Mouse (Mus musculus): ENCODE data around the gene Arhgef5. TPM values are rescaled to one million over a fixed set of nuclear protein-coding genes. Genes with fewer than 3 reads are reported as not detected.

Arhgef5 gene
- total and polyA plus RNA-seq, 3 experiments, result 10.7 to 13.7 (median 12.8) TPM

- intact Hi-C loops (cut with DNase I), result no loop called here
- no peaks in the 10 kb centered on the region for H3K27me3 ChIP-seq (ENCODE audit: control insufficient read depth, insufficient read depth, low read length)
- H3K4me1 ChIP-seq (ENCODE audit: control insufficient read depth, insufficient read depth, low read length), result peaks cover 4% of the 10 kb centered on the region
- H3K4me3 ChIP-seq, result no peak overlapping the region
- no peak overlapping the region for H3K9ac ChIP-seq (ENCODE audit: low read depth, low read length)
- no peak overlapping the region for H3K27ac ChIP-seq
- TF ChIP-seq CTCF (IDR thresholded peaks at IDR 0.05), result no peak
- no peak for TF ChIP-seq EP300 (IDR thresholded peaks at IDR 0.05; ENCODE audit: insufficient read depth, low read depth, low read length)
- no peak for TF ChIP-seq POLR2A (IDR thresholded peaks at IDR 0.05; ENCODE audit: insufficient read depth, low read depth, low read length)
- no peaks in the 10 kb centered on the region for H3K79me2 ChIP-seq (replicated peaks; ENCODE audit: control insufficient read depth, insufficient read depth, low read length)
- no peaks in the 10 kb centered on the region; the same call in 1 of the 2 replicates for H3K36me3 ChIP-seq (ENCODE audit: control insufficient read depth, insufficient read depth, low read length)
- no peak for DNase-seq
- WGBS, result 61% methylated on average over 3 of the region's 3 CpGs
These were observed 26.7 kb downstream of the Arhgef5 start for GRCm38 (mm10) chr6:43292041-43292440.

DNA sequence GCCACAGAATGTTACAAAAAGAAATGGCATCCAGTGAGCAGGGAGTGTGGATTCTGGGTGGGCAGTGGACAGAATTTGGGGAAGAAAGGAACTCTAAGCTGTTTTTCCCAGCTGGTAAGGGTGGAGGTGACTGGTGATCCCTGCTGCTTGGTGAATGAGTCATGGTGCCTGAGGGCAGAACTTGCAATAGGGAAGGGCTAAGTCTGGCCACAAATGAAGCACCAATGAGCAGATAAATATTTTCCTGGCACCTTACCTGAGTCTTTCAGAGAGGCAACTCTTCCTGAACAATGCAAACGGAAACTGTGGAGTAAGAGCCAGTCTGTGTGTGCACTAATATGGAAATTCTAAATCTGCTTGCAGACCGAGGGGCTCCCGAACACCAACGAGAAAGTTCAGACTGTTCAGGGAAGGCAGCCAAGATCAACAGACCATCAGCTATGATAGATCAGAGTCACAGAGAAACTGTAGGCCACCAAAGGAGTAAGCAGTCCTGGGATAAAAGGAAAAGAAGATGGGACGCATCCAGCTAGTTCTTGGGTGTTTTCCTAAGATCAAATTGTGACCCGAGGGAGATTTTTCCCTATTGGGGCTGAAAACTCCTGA is 27.2 kb downstream of the Arhgef5 start:
- TF ChIP-seq EP300 (IDR thresholded peaks at IDR 0.05; ENCODE audit: insufficient read depth, low read depth, low read length) (no peak), POLR2A (IDR thresholded peaks at IDR 0.05; ENCODE audit: insufficient read depth, low read depth, low read length) (no peak), CTCF (IDR thresholded peaks at IDR 0.05) (no peak)
- intact Hi-C loops (cut with DNase I), result no loop called here
- Histone ChIP-seq H3K27ac (no peak overlapping the region), H3K4me3 (no peak overlapping the region), H3K27me3 (ENCODE audit: control insufficient read depth, insufficient read depth, low read length) (no peaks in the 10 kb centered on the region), H3K79me2 (replicated peaks; ENCODE audit: control insufficient read depth, insufficient read depth, low read length) (no peaks in the 10 kb centered on the region), H3K9ac (ENCODE audit: low read depth, low read length) (no peak overlapping the region), H3K36me3 (ENCODE audit: control insufficient read depth, insufficient read depth, low read length) (no peaks in the 10 kb centered on the region; the same call in 1 of the 2 replicates), H3K4me1 (ENCODE audit: control insufficient read depth, insufficient read depth, low read length) (peaks cover 4% of the 10 kb centered on the region)
- 37% methylated on average over 6 of the region's 6 CpGs for WGBS
- no peak for DNase-seq

- no peaks in the 10 kb centered on the region for H3K79me2 ChIP-seq (replicated peaks; ENCODE audit: control insufficient read depth, insufficient read depth, low read length)
- no peaks in the 10 kb centered on the region for H3K27me3 ChIP-seq (ENCODE audit: control insufficient read depth, insufficient read depth, low read length)
- no peak overlapping the region for H3K9ac ChIP-seq (ENCODE audit: low read depth, low read length)
- no peak for DNase-seq
- intact Hi-C loops (cut with DNase I), result no loop called here
- no peak overlapping the region for H3K27ac ChIP-seq
- WGBS, result 85% methylated on average over 7 of the region's 7 CpGs
- TF ChIP-seq EP300 (IDR thresholded peaks at IDR 0.05; ENCODE audit: insufficient read depth, low read depth, low read length) (no peak), CTCF (IDR thresholded peaks at IDR 0.05) (no peak), POLR2A (IDR thresholded peaks at IDR 0.05; ENCODE audit: insufficient read depth, low read depth, low read length) (no peak)
- H3K4me3 ChIP-seq, result no peak overlapping the region
- no peaks in the 10 kb centered on the region for H3K36me3 ChIP-seq (ENCODE audit: control insufficient read depth, insufficient read depth, low read length)
- peaks cover 4% of the 10 kb centered on the region for H3K4me1 ChIP-seq (ENCODE audit: control insufficient read depth, insufficient read depth, low read length)
These were observed 27.8 kb downstream of the Arhgef5 start for GRCm38 (mm10) chr6:43293175-43293574.

GRCm38 (mm10) chr6:43295908-43296307 is 30.5 kb downstream of the Arhgef5 start:
- Histone ChIP-seq H3K27ac (no peak overlapping the region), H3K27me3 (ENCODE audit: control insufficient read depth, insufficient read depth, low read length) (no peaks in the 10 kb centered on the region), H3K4me1 (ENCODE audit: control insufficient read depth, insufficient read depth, low read length) (peaks cover 4% of the 10 kb centered on the region), H3K79me2 (replicated peaks; ENCODE audit: control insufficient read depth, insufficient read depth, low read length) (no peaks in the 10 kb centered on the region), H3K9ac (ENCODE audit: low read depth, low read length) (no peak overlapping the region), H3K36me3 (ENCODE audit: control insufficient read depth, insufficient read depth, low read length) (no peaks in the 10 kb centered on the region), H3K4me3 (no peak overlapping the region)
- no peak for DNase-seq
- intact Hi-C loops (cut with DNase I), result loop anchor here (5.0 kb wide), 1 partner anchor 274 kb away; no protein-coding TSS in a partner anchor
- TF ChIP-seq EP300 (IDR thresholded peaks at IDR 0.05; ENCODE audit: insufficient read depth, low read depth, low read length) (no peak), POLR2A (IDR thresholded peaks at IDR 0.05; ENCODE audit: insufficient read depth, low read depth, low read length) (no peak), CTCF (IDR thresholded peaks at IDR 0.05) (no peak)
- WGBS, result 17% methylated on average over 5 of the region's 5 CpGs

GRCm38 (mm10) chr6:43296798-43297507 is 31.6 kb downstream of the Arhgef5 start:
- intact Hi-C loops (cut with DNase I), result loop anchor here (1.0 to 5.0 kb wide), 2 partner anchors 43 to 275 kb away; no protein-coding TSS in a partner anchor
- H3K27me3 ChIP-seq (ENCODE audit: control insufficient read depth, insufficient read depth, low read length), result no peaks in the 10 kb centered on the region
- no peak overlapping the region for H3K4me3 ChIP-seq
- 38% methylated on average over 7 of the region's 7 CpGs for WGBS
- peaks cover 4% of the 10 kb centered on the region for H3K4me1 ChIP-seq (ENCODE audit: control insufficient read depth, insufficient read depth, low read length)
- H3K9ac ChIP-seq (ENCODE audit: low read depth, low read length), result no peak overlapping the region
- no peaks in the 10 kb centered on the region for H3K79me2 ChIP-seq (replicated peaks; ENCODE audit: control insufficient read depth, insufficient read depth, low read length)
- TF ChIP-seq EP300 (IDR thresholded peaks at IDR 0.05; ENCODE audit: insufficient read depth, low read depth, low read length), result no peak
- no peak for TF ChIP-seq POLR2A (IDR thresholded peaks at IDR 0.05; ENCODE audit: insufficient read depth, low read depth, low read length)
- TF ChIP-seq CTCF (IDR thresholded peaks at IDR 0.05), result peak; percentile 89
- no peaks in the 10 kb centered on the region for H3K36me3 ChIP-seq (ENCODE audit: control insufficient read depth, insufficient read depth, low read length)
- H3K27ac ChIP-seq, result no peak overlapping the region
- no peak for DNase-seq

DNA sequence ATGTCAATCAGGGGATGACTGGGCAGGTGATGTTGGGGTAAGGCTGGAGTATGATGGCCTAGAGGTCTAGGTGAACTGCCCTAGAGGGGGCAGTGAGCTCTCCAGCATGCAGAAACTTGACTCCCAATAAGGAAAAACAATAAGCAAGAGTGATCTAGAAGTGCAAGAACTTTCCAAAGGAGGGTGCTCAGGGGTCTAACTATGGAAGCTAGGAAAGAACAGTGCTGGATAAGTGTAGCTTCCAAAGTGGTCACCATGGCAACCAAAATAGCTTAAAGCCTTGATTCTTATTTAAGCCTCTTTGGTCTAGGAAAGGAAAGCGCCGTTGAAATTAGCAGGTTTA is 32.1 kb downstream of the Arhgef5 start:
- TF ChIP-seq CTCF (IDR thresholded peaks at IDR 0.05) (0 out of 2 replicates have a peak, but pooled peaks have one; percentile 0), POLR2A (IDR thresholded peaks at IDR 0.05; ENCODE audit: insufficient read depth, low read depth, low read length) (no peak)
- WGBS, result 34% methylated on average over 2 of the region's 2 CpGs
- no peaks in the 10 kb centered on the region for H3K36me3 ChIP-seq (ENCODE audit: control insufficient read depth, insufficient read depth, low read length)
- no peaks in the 10 kb centered on the region for H3K79me2 ChIP-seq (replicated peaks; ENCODE audit: control insufficient read depth, insufficient read depth, low read length)
- H3K9ac ChIP-seq (ENCODE audit: low read depth, low read length), result no peak overlapping the region
- H3K27me3 ChIP-seq (ENCODE audit: control insufficient read depth, insufficient read depth, low read length), result no peaks in the 10 kb centered on the region
- H3K27ac ChIP-seq, result no peak overlapping the region
- H3K4me3 ChIP-seq, result no peak overlapping the region
- peaks cover under 1% of the 10 kb centered on the region for H3K4me1 ChIP-seq (ENCODE audit: control insufficient read depth, insufficient read depth, low read length)
- intact Hi-C loops (cut with DNase I), result loop anchor here (1.0 to 5.0 kb wide), 2 partner anchors 43 to 275 kb away; no protein-coding TSS in a partner anchor
- DNase-seq, result no peak
